Mouse (Mus musculus): Measurements from ENCODE around the gene Acss1. TPM values are rescaled to one million over a fixed set of nuclear protein-coding genes. Genes with fewer than 3 reads are reported as not detected.

Acss1 gene
- polyA plus RNA-seq, 1 experiment, result not detected

GRCm38 (mm10) chr2:150608087-150608799, 60.1 kb downstream of the Acss1 start, which contains the start of gene Apmap:
Gene Apmap, minus strand, starts transcription at chr2:150608567.
- no peak for TF ChIP-seq CTCF (IDR thresholded peaks at IDR 0.05; ENCODE audit: insufficient read depth, low read depth, low read length)
- TF ChIP-seq POLR2A (IDR thresholded peaks at IDR 0.05; ENCODE audit: insufficient read depth, low read depth, low read length), result no peak; the same call in 1 of the 2 replicates
- H3K27ac ChIP-seq (ENCODE audit: insufficient read depth, low read depth, low read length), result peak within 1 kb of the TSS; percentile 45; the same call in 1 of the 2 replicates
- peak within 1 kb of the TSS; percentile 95 for H3K4me3 ChIP-seq (ENCODE audit: insufficient read depth, low read depth, low read length)
- H3K4me1 ChIP-seq (ENCODE audit: control insufficient read depth, insufficient read depth, low read length), result no peaks in the 10 kb centered on the region
- WGBS, result under 1% methylated on average over 42 of the region's 42 CpGs

- Histone ChIP-seq H3K4me1 (ENCODE audit: control insufficient read depth, insufficient read depth, low read length) (no peaks in the 10 kb centered on the region), H3K4me3 (ENCODE audit: insufficient read depth, low read depth, low read length) (no peak overlapping the region), H3K27ac (ENCODE audit: insufficient read depth, low read depth, low read length) (no peak overlapping the region)
- TF ChIP-seq CTCF (IDR thresholded peaks at IDR 0.05; ENCODE audit: insufficient read depth, low read depth, low read length) (no peak), POLR2A (IDR thresholded peaks at IDR 0.05; ENCODE audit: insufficient read depth, low read depth, low read length) (no peak)
- 65% methylated on average over 1 of the region's 1 CpGs for WGBS
Observed at GRCm38 (mm10) chr2:150607086-150607485, 61.2 kb downstream of the Acss1 start.

- Histone ChIP-seq H3K27ac (ENCODE audit: insufficient read depth, low read depth, low read length) (no peak overlapping the region), H3K4me3 (ENCODE audit: insufficient read depth, low read depth, low read length) (no peak overlapping the region), H3K4me1 (ENCODE audit: control insufficient read depth, insufficient read depth, low read length) (no peaks in the 10 kb centered on the region)
- 88% methylated on average over 2 of the region's 2 CpGs for WGBS
- no peak for TF ChIP-seq POLR2A (IDR thresholded peaks at IDR 0.05; ENCODE audit: insufficient read depth, low read depth, low read length)
- TF ChIP-seq CTCF (IDR thresholded peaks at IDR 0.05; ENCODE audit: insufficient read depth, low read depth, low read length), result no peak
Observed at GRCm38 (mm10) chr2:150604802-150605201, 63.5 kb downstream of the Acss1 start.

DNA sequence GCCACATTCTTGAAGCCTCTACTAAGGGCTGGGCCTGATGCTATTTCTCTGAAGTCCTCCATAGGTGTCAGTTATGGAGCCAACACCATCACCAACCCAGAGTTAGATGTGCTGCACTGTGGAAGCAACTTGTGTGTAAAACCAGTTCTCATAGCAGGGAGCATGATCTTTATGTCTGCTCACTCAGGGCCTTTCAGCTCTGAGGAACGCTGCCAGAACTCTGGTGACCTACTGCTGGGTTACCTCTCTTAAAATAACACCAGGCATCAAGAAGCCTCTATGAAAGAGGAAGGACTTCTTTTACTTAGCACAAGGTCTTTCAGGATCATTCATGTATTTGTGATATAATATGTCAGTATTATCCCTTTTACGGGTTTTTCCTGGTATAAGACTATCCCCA, 66.1 kb downstream of the Acss1 start:
- Histone ChIP-seq H3K4me1 (ENCODE audit: control insufficient read depth, insufficient read depth, low read length) (no peaks in the 10 kb centered on the region), H3K27ac (ENCODE audit: insufficient read depth, low read depth, low read length) (no peak overlapping the region), H3K4me3 (ENCODE audit: insufficient read depth, low read depth, low read length) (no peak overlapping the region)
- WGBS, result 86% methylated on average over 2 of the region's 2 CpGs
- TF ChIP-seq CTCF (IDR thresholded peaks at IDR 0.05; ENCODE audit: insufficient read depth, low read depth, low read length), result no peak
- no peak for TF ChIP-seq POLR2A (IDR thresholded peaks at IDR 0.05; ENCODE audit: insufficient read depth, low read depth, low read length)

DNA sequence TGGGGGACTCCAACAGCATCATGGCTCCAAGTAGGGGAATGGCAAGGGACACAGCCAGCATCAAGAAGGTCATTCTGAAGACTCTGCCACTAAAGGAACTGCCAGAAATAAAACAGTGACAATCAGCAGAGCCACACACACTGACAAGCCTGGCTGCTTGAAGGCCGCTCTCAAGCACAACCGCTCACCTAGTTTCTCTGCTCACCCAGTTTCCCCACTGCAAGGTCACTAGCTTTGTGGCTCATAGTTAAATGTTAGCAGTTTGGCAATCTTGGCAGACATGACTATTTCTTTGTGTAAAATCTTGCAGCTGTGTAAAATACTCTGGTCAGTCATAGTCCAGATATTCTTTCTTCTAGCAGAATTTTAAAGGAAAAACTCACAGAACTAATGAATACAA, 68.0 kb downstream of the Acss1 start:
- WGBS, result 98% methylated on average over 2 of the region's 2 CpGs
- Histone ChIP-seq H3K4me3 (ENCODE audit: insufficient read depth, low read depth, low read length) (no peak overlapping the region), H3K27ac (ENCODE audit: insufficient read depth, low read depth, low read length) (no peak overlapping the region), H3K4me1 (ENCODE audit: control insufficient read depth, insufficient read depth, low read length) (no peaks in the 10 kb centered on the region)
- no peak for TF ChIP-seq POLR2A (IDR thresholded peaks at IDR 0.05; ENCODE audit: insufficient read depth, low read depth, low read length)
- TF ChIP-seq CTCF (IDR thresholded peaks at IDR 0.05; ENCODE audit: insufficient read depth, low read depth, low read length), result no peak

- H3K27ac ChIP-seq (ENCODE audit: insufficient read depth, low read depth, low read length), result no peak overlapping the region
- H3K4me1 ChIP-seq (ENCODE audit: control insufficient read depth, insufficient read depth, low read length), result no peaks in the 10 kb centered on the region
- H3K4me3 ChIP-seq (ENCODE audit: insufficient read depth, low read depth, low read length), result no peak overlapping the region
- TF ChIP-seq CTCF (IDR thresholded peaks at IDR 0.05; ENCODE audit: insufficient read depth, low read depth, low read length) (no peak), POLR2A (IDR thresholded peaks at IDR 0.05; ENCODE audit: insufficient read depth, low read depth, low read length) (no peak)
- 93% methylated on average over 3 of the region's 3 CpGs for WGBS
Observed at GRCm38 (mm10) chr2:150595411-150596190, 72.7 kb downstream of the Acss1 start.

- TF ChIP-seq CTCF (IDR thresholded peaks at IDR 0.05; ENCODE audit: insufficient read depth, low read depth, low read length), result no peak
- no peak for TF ChIP-seq POLR2A (IDR thresholded peaks at IDR 0.05; ENCODE audit: insufficient read depth, low read depth, low read length)
- WGBS, result 82% methylated on average over 11 of the region's 11 CpGs
- H3K4me1 ChIP-seq (ENCODE audit: control insufficient read depth, insufficient read depth, low read length), result no peaks in the 10 kb centered on the region
- no peak overlapping the region for H3K27ac ChIP-seq (ENCODE audit: insufficient read depth, low read depth, low read length)
- H3K4me3 ChIP-seq (ENCODE audit: insufficient read depth, low read depth, low read length), result no peak overlapping the region
Observed at GRCm38 (mm10) chr2:150589076-150589475, 79.2 kb downstream of the Acss1 start.

GRCm38 (mm10) chr2:150579628-150580027, 88.7 kb downstream of the Acss1 start:
- WGBS, result 93% methylated on average over 1 of the region's 1 CpGs
- Histone ChIP-seq H3K4me1 (ENCODE audit: control insufficient read depth, insufficient read depth, low read length) (no peaks in the 10 kb centered on the region), H3K27ac (ENCODE audit: insufficient read depth, low read depth, low read length) (no peak overlapping the region), H3K4me3 (ENCODE audit: insufficient read depth, low read depth, low read length) (no peak overlapping the region)
- TF ChIP-seq CTCF (IDR thresholded peaks at IDR 0.05; ENCODE audit: insufficient read depth, low read depth, low read length) (no peak), POLR2A (IDR thresholded peaks at IDR 0.05; ENCODE audit: insufficient read depth, low read depth, low read length) (no peak)

GRCm38 (mm10) chr2:150578603-150579002, 89.7 kb downstream of the Acss1 start:
- TF ChIP-seq POLR2A (IDR thresholded peaks at IDR 0.05; ENCODE audit: insufficient read depth, low read depth, low read length) (no peak), CTCF (IDR thresholded peaks at IDR 0.05; ENCODE audit: insufficient read depth, low read depth, low read length) (no peak)
- Histone ChIP-seq H3K27ac (ENCODE audit: insufficient read depth, low read depth, low read length) (no peak overlapping the region), H3K4me1 (ENCODE audit: control insufficient read depth, insufficient read depth, low read length) (no peaks in the 10 kb centered on the region), H3K4me3 (ENCODE audit: insufficient read depth, low read depth, low read length) (no peak overlapping the region)
- WGBS, result 86% methylated on average over 5 of the region's 5 CpGs

All from olfactory bulb, adult 2 months (tissue).